In the genomic region with DNA sequence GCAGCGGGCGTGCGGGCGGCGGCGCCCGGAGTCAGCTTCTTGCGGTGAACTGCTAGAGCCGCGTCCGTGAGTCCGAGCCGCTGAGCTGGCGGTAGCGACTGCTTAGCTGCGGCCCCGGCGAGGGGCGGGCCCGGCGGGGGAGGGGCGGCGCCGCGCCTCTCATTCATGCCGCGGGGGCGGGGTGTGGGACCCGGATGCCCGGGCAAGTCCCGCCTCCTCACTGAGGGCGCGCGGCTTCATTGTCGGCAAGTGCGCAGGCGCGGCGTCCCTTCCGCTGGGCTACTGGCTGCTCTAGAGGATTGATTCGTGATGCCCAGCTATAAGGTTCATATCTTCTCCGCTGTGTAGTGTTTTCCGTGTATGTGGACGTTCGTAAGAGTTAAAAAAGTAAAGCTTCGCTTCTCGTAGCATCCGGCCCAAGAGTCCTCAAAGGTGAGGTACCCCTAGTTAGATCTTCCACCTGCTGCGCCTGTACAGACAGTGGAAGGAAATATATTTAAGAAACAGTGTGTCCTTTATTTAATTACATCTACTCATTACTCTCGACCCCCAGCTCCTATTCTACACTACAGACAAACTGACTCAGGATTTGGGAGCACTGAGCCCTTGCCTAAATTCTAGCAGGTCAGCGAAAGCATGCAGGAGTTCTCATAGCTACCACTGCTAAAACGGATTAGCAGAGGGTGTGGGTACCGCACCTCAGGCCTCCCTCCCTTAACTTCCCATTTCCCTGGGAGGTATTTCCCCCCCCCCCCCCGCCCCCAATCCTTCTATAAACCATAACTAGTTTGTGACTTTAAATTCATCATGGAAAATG, we compare ENCODE assay signal across 8 mouse cellular contexts. TPM values are rescaled to one million over a fixed set of nuclear protein-coding genes. Genes with fewer than 3 reads are reported as not detected.
A peak's percentile ranks its signal among the peaks of the same experiment; 100 is the strongest.
DNase-seq lines count a peak whose midpoint lies in the region; ATAC-seq lines count a peak whose summit lies in the region.

Rnf24 (minus strand) TSS at position 146 of the 817 bp plus-strand sequence.

- H3K27me3 ChIP-seq in hindbrain, embryonic 11.5 days (ENCODE audit: control insufficient read depth, insufficient read depth, low read length): no peaks in the 10 kb centered on the region

- peak within 1 kb of the TSS; percentile 97 for H3K27ac ChIP-seq in hindbrain, embryonic 11.5 days (ENCODE audit: low read depth, low read length)

- H3K36me3 ChIP-seq in hindbrain, embryonic 11.5 days (ENCODE audit: control insufficient read depth, insufficient read depth, low read length): no peaks in the 10 kb centered on the region

- peak within 1 kb of the TSS; percentile 63 for H3K4me2 ChIP-seq in hindbrain, embryonic 11.5 days (replicated peaks; ENCODE audit: low read depth, low read length)

- no peaks in the 10 kb centered on the region for H3K4me1 ChIP-seq in hindbrain, embryonic 11.5 days (replicated peaks; ENCODE audit: control insufficient read depth, insufficient read depth, low read length)

- peak; percentile 71 for DNase-seq in MEL-GATA-1-ER (ENCODE audit: extremely low read depth, low read depth)
- DNase-seq in cerebellum, adult 8-10 months: peak; percentile 99
- peak; percentile 99 for DNase-seq in hindbrain, embryonic 11.5 days (ENCODE audit: low spot score)
- peak; percentile 99 to 100 for DNase-seq in layer of hippocampus, postnatal 10 days (ENCODE audit: low spot score in 2 of 2)
- DNase-seq in lung, postnatal 10 days: peak; percentile 98
- peak; percentile 99 for DNase-seq in ovary, postnatal 36 days (ENCODE audit: low spot score)
- peak; percentile 99 for DNase-seq in thymus, postnatal 25 days

- peak within 1 kb of the TSS; percentile 96 for H3K9ac ChIP-seq in hindbrain, embryonic 11.5 days (ENCODE audit: low read depth, low read length)

- H3K4me3 ChIP-seq in hindbrain, embryonic 11.5 days (ENCODE audit: low read depth, low read length): peak within 1 kb of the TSS; percentile 95

- H3K9me3 ChIP-seq in hindbrain, embryonic 11.5 days (ENCODE audit: control insufficient read depth, low read length): no peaks in the 10 kb centered on the region

- ATAC-seq in frontal cortex, adult (ENCODE audit: low TSS enrichment): peak; percentile 86
- ATAC-seq in hindbrain, embryonic 11.5 days (ENCODE audit: low FRiP score): peak; percentile 96

- WGBS in hindbrain, embryonic 11.5 days: under 1% methylated on average over 48 of the region's 54 CpGs

RNA-seq across cellular contexts. Expression of gene Rnf24, which starts in this region (rescaled TPM):
- 12.0 and 13.6 TPM in 2 replicates for polyA plus RNA-seq in hindbrain, embryonic 11.5 days (2014; fragmentation: Nextera tagmentation; extraction: Ambion mirVana)
- 10 to 100 TPM; 29.8 to 30.8 TPM for total RNA-seq in layer of hippocampus, postnatal 10 days (2021)

Comparison
In these comparisons a context has a peak if more than half of its experiments do, and no peak if none do; other contexts are left out.
1. Peak in every context shown above with its lines: DNase-seq, ATAC-seq, H3K4me3 ChIP-seq and H3K27ac ChIP-seq.